17 mouse cellular contexts compared by ENCODE assay signal in genomic region chr14:49793948-49794347, GRCm38 (mm10).
"Had no signal": no experiment of that assay in that cellular context is flagged by ENCODE, and none has a peak within 500 bp of the region (broad histone marks: within the 10 kb centered on the region; RNA-seq: fewer than 3 reads in every experiment).

No protein-coding gene starts in this region.

- H3K27me3 ChIP-seq: liver, embryonic 15.5 days; midbrain, embryonic 13.5 days; neural tube, embryonic 13.5 days; stomach, embryonic 15.5 days had no signal

- H3K4me3 ChIP-seq: limb, embryonic 10.5 days; liver, embryonic 15.5 days; midbrain, embryonic 13.5 days; neural tube, embryonic 13.5 days; stomach, embryonic 15.5 days had no signal

- H3K36me3 ChIP-seq: limb, embryonic 10.5 days; liver, embryonic 15.5 days; midbrain, embryonic 13.5 days; neural tube, embryonic 13.5 days; stomach, embryonic 15.5 days had no signal

- H3K4me2 ChIP-seq: liver, embryonic 11.5 days; liver, embryonic 15.5 days; midbrain, embryonic 13.5 days; neural tube, embryonic 13.5 days; stomach, embryonic 15.5 days had no signal

- H3K27ac ChIP-seq: kidney, postnatal 0 days; limb, embryonic 10.5 days; liver, embryonic 15.5 days; midbrain, embryonic 13.5 days; neural tube, embryonic 13.5 days; stomach, embryonic 15.5 days had no signal

- H3K9me3 ChIP-seq: limb, embryonic 10.5 days; liver, embryonic 15.5 days; midbrain, embryonic 13.5 days; neural tube, embryonic 13.5 days; stomach, embryonic 15.5 days had no signal

- DNase-seq: kidney, postnatal 36 days; layer of hippocampus, adult 9-11 months; layer of hippocampus, postnatal 36 days; lung, adult 2 months; lung, postnatal 36 days; retina, postnatal 1 day; right cerebral cortex, postnatal 4 days; thymus, adult 2 months; thymus, postnatal 25 days had no signal

- H3K9ac ChIP-seq: liver, embryonic 15.5 days; midbrain, embryonic 13.5 days; neural tube, embryonic 13.5 days; stomach, embryonic 15.5 days had no signal

- ATAC-seq: lung, postnatal 0 days; midbrain, embryonic 13.5 days had no signal

- H3K4me1 ChIP-seq: limb, embryonic 10.5 days; liver, embryonic 15.5 days; midbrain, embryonic 13.5 days; neural tube, embryonic 13.5 days; stomach, embryonic 15.5 days had no signal
